Mouse (Mus musculus) intestine, postnatal 0 days (tissue): ENCODE measurements at regions not wholly inside any gene's neighbourhood (a gene's known extent, or its start where the extent isn't known, plus 50 kb on each side); places are given as distances from the start of the nearest gene placed in this dataset.

Source experiments
- ATAC-seq: fragments of 200-750 bp; cut with Nextera tagmentation; 2 replicates; pipeline ENCODE4 v1.8.0; 2017; ENCODE audit warnings: mild to moderate bottlenecking, moderate TSS enrichment, moderate library complexity
- H3K27ac ChIP-seq: fragments of 300-500 bp; sonication (generic); 2 replicates; pipeline ENCODE4 v1.5.1; 2014; ENCODE audit warnings: mild to moderate bottlenecking, low read depth, low read length, moderate library complexity
- H3K27me3 ChIP-seq: fragments of 300-500 bp; sonication (generic); replicated peaks from 2 replicates; pipeline ENCODE4 v1.6.1; 2014; ENCODE audit warnings: low read length, mixed read lengths; ENCODE audit not compliant: control insufficient read depth, insufficient read depth
- H3K36me3 ChIP-seq: fragments of 300-500 bp; sonication (generic); 2 replicates; pipeline ENCODE4 v1.6.1; 2014; ENCODE audit warnings: mild to moderate bottlenecking, moderate library complexity; ENCODE audit not compliant: control insufficient read depth, insufficient read depth
- H3K4me1 ChIP-seq: fragments of 300-500 bp; sonication (generic); replicated peaks from 2 replicates; pipeline ENCODE4 v1.6.1; 2014; ENCODE audit warnings: antibody characterized with exemption, low read length, mixed read lengths; ENCODE audit not compliant: control insufficient read depth, insufficient read depth
- H3K4me2 ChIP-seq: fragments of 300-500 bp; sonication (generic); replicated peaks from 2 replicates; pipeline ENCODE4 v1.6.1; 2014; ENCODE audit warnings: low read depth, mild to moderate bottlenecking, moderate library complexity
- H3K4me3 ChIP-seq: fragments of 300-500 bp; sonication (generic); 2 replicates; pipeline ENCODE4 v1.5.1; 2014; ENCODE audit warnings: low read depth, low read length
- H3K9ac ChIP-seq: fragments of 300-500 bp; sonication (generic); 2 replicates; pipeline ENCODE4 v1.6.1; 2014; ENCODE audit warnings: mild to moderate bottlenecking, low read depth, low read length
- H3K9me3 ChIP-seq: fragments of 300-500 bp; sonication (generic); 2 replicates; pipeline ENCODE4 v1.6.1; 2016; ENCODE audit warnings: mixed run types; ENCODE audit not compliant: control insufficient read depth
- CTCF ChIP-seq: sonication (generic); IDR thresholded peaks from 2 replicates; pipeline ENCODE4 v1.5.1; 2016; ENCODE audit warnings: low read depth, mild to moderate bottlenecking, control low read depth, antibody characterized with exemption, moderate library complexity
- WGBS: fragments of 180-500 bp; shearing (Covaris S2); extraction: QIAGEN DNeasy Blood & Tissue Kit; methylation state at CpG from one replicate; pipeline ENCODE4 v1.1.7; 2014; 5-methylcytosine and 5-hydroxymethylcytosine counted together

DNA sequence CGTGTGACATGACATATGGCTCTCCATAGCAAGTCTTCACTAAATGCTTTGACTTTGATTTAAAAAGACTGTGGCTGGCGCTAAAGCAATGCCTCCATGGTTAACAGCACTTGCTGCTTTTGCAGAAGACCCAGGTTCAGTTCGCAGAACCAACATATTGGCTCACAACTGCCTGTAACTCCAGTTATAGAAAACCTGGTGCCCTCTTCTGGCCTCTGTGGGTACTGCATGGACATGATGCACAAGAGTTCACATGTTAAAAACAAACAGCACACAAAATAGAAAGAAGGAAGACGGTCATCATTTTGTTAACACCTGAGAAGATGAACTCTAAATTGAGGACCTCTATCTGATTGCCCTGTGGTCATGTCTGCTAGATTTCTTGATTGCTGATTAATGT lies 423.8 kb downstream of the Rwdd3 start:
- Histone ChIP-seq H3K27me3 (no peaks in the 10 kb centered on the region), H3K4me2 (no peak overlapping the region), H3K9me3 (no peaks in the 10 kb centered on the region), H3K4me1 (no peaks in the 10 kb centered on the region), H3K27ac (no peak overlapping the region), H3K9ac (no peak overlapping the region), H3K36me3 (no peaks in the 10 kb centered on the region), H3K4me3 (no peak overlapping the region)
- WGBS = 81% methylated on average over 4 of the region's 4 CpGs
- ATAC-seq = no peak
- peak; percentile 60 for TF ChIP-seq CTCF

DNA sequence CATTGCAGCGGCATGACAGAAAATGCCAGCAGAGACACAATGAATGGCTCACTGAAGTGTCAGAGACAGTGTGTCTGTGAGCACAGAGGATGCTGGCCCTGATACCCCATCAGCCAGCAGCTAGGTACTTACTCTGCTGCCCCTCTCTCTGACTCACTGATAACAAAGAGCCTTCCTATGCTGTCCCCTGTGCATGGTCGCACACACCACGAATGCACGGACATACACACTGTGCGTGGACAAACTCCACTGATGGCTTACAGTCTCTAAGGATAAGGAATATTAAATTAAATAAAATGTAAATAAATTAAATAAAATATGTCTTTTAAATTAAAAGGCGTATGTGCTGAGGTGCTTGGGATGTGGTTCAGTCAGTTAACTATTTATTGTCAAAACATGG lies 438.2 kb downstream of the Rwdd3 start:
- H3K9me3 ChIP-seq = no peaks in the 10 kb centered on the region
- no peak overlapping the region for H3K9ac ChIP-seq
- no peaks in the 10 kb centered on the region for H3K4me1 ChIP-seq
- no peak overlapping the region for H3K27ac ChIP-seq
- no peak overlapping the region for H3K4me3 ChIP-seq
- no peak for TF ChIP-seq CTCF
- H3K27me3 ChIP-seq = no peaks in the 10 kb centered on the region
- ATAC-seq = no peak
- H3K4me2 ChIP-seq = no peak overlapping the region
- WGBS = 92% methylated on average over 6 of the region's 6 CpGs
- H3K36me3 ChIP-seq = no peaks in the 10 kb centered on the region

GRCm38 (mm10) chr3:120732391-120732790 lies 439.1 kb downstream of the Rwdd3 start:
- H3K27me3 ChIP-seq = no peaks in the 10 kb centered on the region

GRCm38 (mm10) chr3:120731287-120731686 lies 440.2 kb downstream of the Rwdd3 start:
- H3K27ac ChIP-seq = no peak overlapping the region
- H3K36me3 ChIP-seq = no peaks in the 10 kb centered on the region
- H3K4me2 ChIP-seq = no peak overlapping the region
- no peaks in the 10 kb centered on the region for H3K27me3 ChIP-seq
- TF ChIP-seq CTCF = no peak
- H3K9ac ChIP-seq = no peak overlapping the region
- ATAC-seq = no peak
- H3K4me1 ChIP-seq = no peaks in the 10 kb centered on the region
- 79% methylated on average over 9 of the region's 9 CpGs for WGBS
- no peak overlapping the region for H3K4me3 ChIP-seq
- no peaks in the 10 kb centered on the region for H3K9me3 ChIP-seq

More at GRCm38 (mm10) chr3:120732391-120732790, 439.1 kb downstream of the Rwdd3 start:
- WGBS = 91% methylated on average over 8 of the region's 8 CpGs
- Histone ChIP-seq H3K27ac (no peak overlapping the region), H3K4me2 (no peak overlapping the region), H3K4me1 (no peaks in the 10 kb centered on the region), H3K4me3 (no peak overlapping the region), H3K9me3 (no peaks in the 10 kb centered on the region), H3K9ac (no peak overlapping the region), H3K36me3 (no peaks in the 10 kb centered on the region)
- TF ChIP-seq CTCF = no peak
- no peak for ATAC-seq

DNA sequence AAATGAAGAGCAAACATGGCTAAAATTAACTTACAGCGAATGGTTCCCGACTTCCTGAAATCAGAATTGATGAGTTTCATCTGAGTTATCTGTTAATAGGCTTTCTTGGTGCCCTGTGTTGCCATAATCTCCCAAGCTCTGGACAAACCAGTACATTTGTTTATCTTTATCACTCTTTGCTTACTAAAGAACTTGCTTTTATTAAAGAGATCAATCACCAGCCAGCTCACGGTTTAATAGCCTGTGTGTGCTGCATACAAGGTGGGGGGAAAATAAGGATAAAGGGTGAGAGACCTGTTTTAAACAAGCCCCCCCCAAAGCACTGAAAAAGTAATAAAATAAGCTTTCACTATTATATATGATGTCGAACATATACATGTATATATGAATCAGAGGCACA lies 441.3 kb downstream of the Rwdd3 start:
- no peak for TF ChIP-seq CTCF
- no peak overlapping the region for H3K9ac ChIP-seq
- H3K4me1 ChIP-seq = no peaks in the 10 kb centered on the region
- H3K9me3 ChIP-seq = no peaks in the 10 kb centered on the region
- ATAC-seq = no peak
- H3K36me3 ChIP-seq = no peaks in the 10 kb centered on the region
- no peak overlapping the region for H3K27ac ChIP-seq
- H3K27me3 ChIP-seq = no peaks in the 10 kb centered on the region
- no peak overlapping the region for H3K4me2 ChIP-seq
- no peak overlapping the region for H3K4me3 ChIP-seq
- 44% methylated on average over 4 of the region's 4 CpGs for WGBS

GRCm38 (mm10) chr3:120729671-120730070 lies 441.8 kb downstream of the Rwdd3 start:
- Histone ChIP-seq H3K27me3 (no peaks in the 10 kb centered on the region), H3K36me3 (no peaks in the 10 kb centered on the region), H3K4me1 (no peaks in the 10 kb centered on the region), H3K9ac (no peak overlapping the region), H3K4me3 (no peak overlapping the region), H3K4me2 (no peak overlapping the region), H3K27ac (no peak overlapping the region), H3K9me3 (no peaks in the 10 kb centered on the region)
- 53% methylated on average over 5 of the region's 5 CpGs for WGBS
- no peak for TF ChIP-seq CTCF
- ATAC-seq = no peak

DNA sequence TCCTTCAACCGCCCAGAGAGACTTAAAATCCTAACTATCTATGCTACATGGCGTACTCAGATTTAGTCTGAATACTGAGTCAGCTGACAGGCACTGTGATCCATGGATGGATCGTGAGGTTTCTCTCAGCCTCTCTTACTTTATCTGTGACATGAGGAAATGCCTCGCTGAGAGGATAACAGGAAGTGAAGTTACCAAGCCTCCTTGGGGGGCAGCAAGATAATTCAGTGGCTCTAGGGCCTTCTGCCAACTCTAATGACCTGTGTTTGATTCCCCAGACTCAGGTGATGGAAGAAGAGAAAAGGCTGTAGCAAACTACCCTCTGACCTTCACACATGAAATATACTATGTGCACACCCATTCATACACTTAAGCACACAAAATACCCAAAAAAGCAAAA lies 486.3 kb downstream of the Rwdd3 start:
- ATAC-seq = no peak
- no peak overlapping the region for H3K4me3 ChIP-seq
- no peak overlapping the region for H3K27ac ChIP-seq
- TF ChIP-seq CTCF = no peak
- H3K4me1 ChIP-seq = no peaks in the 10 kb centered on the region
- H3K27me3 ChIP-seq = no peaks in the 10 kb centered on the region
- no peaks in the 10 kb centered on the region for H3K9me3 ChIP-seq
- 62% methylated on average over 4 of the region's 4 CpGs for WGBS
- H3K36me3 ChIP-seq = no peaks in the 10 kb centered on the region
- no peak overlapping the region for H3K9ac ChIP-seq
- no peak overlapping the region for H3K4me2 ChIP-seq
